Mouse (Mus musculus) layer of hippocampus, adult 18-20 months (tissue): ENCODE data around the gene Mbtps1. TPM values are rescaled to one million over a fixed set of nuclear protein-coding genes. Genes with fewer than 3 reads are reported as not detected.

ENCODE experiments used
- DNase-seq, 2 experiments: peaks; one replicate each; pipeline ENCODE4 v3.0.0; 2022; ENCODE audit warnings: low spot score in 2 of 2
- long read RNA-seq: library from polyadenylated mRNA; stranded (forward); transcript quantifications from one replicate; pipeline ENCODE4 v2.0.0, GENCODE M21; 2021
- total RNA-seq, 2 experiments: library from RNA; stranded (reverse); gene quantifications; 2 replicates each; pipeline ENCODE4 v1.2.3; 2021

The Mbtps1 gene
- total RNA-seq: 10 to 100 TPM; 68.3 to 74.0 TPM
- long read RNA-seq, full-length matches to known transcripts: 35 of 66 reads
- long read RNA-seq, partial matches to known transcripts: 17 of 66 reads
- long read RNA-seq, other reads (novel, unspliced or antisense): 14 of 66 reads

DNA sequence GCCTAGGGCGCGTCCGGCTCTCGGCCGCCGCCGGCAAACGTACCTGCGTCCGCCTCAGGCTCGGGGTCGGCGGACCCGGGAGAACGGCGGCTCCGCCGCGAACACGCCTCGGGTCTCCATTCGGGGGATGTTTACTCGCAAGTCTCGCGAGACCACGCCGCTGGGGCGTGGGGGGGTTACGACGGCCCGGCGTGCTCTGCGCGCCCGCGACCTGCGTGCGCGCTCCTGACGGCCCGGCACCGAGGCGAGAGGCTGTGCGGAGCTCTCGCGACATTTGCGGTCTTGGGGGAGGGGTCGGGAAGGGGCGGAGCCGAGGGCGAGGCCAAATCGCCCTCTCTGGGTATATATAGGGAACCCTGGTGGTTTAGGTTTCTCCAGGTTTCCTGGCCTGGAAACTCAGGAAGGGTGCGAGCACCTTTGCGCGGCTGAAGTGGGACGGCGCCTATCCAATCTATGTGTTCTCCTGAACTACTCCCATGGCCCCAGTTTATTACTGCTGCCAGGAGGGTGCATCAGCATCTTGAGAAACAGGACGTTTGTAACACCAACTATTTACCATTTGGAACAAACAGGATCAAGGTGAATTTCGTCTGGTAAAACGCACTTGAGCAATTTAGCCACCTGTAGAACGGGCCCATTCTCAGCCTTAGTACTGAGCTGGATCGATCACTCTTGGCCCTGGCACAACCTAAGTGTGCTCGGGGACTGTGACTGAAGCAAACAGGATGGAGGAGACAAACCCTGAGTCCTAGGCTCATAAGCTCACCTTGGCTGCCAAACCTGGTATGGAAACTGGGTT lies at the start of gene Mbtps1:
Mbtps1 (minus strand) TSS at position 133 of the 799 bp plus-strand sequence.
- DNase-seq: peak; percentile 98

DNA sequence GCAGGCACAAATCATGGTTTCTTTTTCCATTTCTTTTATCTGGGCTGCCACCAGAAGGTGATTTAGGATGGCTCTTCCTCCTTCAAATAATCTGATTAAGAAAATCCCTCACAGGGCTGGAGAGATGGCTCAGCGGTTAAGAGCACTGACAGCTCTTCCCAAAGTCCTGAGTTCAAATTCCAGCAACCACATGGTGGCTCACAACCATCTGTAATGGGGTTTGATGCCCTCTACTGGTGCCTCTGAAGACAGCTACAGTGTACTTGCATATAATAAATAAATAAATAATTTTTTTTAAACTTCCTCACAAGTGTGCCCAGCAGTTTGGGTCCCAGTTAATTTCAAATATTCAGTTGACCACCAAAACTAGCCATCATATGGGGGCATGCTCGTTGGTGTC lies 47.7 kb upstream of the Mbtps1 start:
- DNase-seq: no peak

DNA sequence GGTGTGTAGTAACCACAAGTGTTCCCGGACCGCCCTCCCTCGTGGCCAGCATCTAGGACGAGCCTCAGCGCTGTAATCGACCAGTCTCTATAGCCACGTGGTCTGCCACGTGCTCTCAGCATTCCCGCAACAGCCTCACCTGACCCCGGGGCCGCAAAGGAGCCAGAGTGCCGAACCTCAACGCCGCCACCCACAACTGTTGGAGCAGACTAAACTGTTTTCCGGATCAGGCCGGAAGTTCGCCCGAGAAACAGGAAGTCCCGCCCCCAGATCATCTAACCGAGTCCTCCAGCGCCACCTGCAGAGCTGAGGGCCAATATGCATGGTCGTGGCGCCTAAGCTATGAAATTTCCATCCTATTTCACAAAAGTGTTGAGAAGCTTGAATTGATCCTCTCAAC lies 46.5 kb upstream of the Mbtps1 start, which contains the start of gene Taf1c:
Taf1c (minus strand) TSS at position 227 of the 400 bp plus-strand sequence.
- DNase-seq: peak; percentile 85 to 96

DNA sequence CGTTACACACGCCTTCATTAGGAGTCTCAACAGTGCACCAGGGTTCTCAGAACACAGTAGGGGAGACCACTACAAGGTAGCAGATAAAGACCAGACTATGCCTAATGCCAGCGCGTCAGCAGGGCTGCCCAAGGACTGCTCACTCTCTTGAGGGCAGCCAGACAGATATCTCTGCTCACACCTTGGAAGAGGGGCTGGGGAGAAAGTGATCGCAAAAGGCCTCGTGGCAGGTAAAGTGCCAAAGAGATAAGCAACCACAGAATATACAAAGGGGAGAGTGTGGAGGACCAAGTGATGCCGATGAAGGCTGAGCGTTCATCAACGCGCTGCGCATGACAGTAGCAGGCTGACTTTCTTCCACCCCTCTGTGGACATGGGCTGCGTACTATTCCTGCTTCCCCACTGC lies 45.9 kb upstream of the Mbtps1 start:
- no peak for DNase-seq

DNA sequence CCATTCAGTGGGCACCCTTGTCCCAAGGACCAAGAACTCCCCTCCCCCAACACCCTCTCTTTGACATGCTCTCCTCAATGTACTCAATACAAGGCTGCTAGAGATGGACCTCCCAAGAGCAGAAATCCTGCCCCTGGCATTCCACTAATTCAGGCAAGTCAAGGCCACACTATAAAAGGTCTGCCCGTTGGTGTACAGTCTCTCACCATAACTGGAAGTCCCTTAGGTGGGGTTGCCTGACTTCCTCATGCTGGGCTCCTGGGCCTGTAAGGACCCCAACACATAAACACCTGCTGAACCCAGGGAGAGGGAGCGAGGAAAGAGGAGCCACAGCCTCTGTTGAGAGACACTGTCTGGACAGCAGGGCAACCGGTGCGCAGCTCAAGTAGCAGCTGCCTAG lies 45.2 kb upstream of the Mbtps1 start:
- DNase-seq: no peak

DNA sequence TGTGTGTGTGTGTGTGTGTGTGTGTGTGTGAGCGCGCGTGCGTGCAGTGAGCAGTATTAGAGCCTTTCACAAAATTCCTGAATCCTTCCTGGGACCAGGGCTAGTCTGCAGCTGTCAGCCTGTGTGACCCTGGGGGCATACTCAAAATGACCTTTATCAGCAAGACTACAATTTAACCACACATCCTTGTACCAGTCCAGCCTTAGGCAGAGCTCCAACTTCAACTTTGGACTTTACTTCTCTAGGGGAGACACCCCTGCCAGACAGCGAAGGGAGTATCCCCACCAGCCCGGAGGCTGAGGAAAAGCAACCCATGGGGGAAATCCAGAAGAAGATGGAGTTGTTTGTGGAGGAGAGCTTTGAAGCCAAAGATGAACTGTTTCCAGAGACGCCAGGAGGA lies 32.9 kb upstream of the Mbtps1 start:
- DNase-seq: no peak

DNA sequence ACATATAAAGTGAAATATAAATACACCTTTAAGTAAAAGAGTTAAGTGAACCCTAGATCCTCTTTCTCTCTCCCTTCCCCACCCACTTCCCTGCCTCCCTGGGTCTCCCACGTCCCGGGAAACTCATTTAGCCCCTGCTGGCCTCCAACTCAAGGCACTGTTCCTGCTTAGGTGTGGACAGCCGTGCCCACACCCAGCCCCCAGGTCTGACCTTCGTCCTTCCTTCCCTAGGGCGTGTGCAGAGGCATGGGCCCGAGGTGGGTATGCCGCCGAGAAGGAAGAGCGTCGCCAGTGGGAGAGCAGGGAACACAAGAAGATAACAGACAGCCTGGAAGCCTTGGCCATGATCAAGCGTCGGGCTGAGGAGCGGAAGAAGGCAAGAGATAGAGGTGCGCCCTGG lies 31.8 kb upstream of the Mbtps1 start:
- DNase-seq: no peak

DNA sequence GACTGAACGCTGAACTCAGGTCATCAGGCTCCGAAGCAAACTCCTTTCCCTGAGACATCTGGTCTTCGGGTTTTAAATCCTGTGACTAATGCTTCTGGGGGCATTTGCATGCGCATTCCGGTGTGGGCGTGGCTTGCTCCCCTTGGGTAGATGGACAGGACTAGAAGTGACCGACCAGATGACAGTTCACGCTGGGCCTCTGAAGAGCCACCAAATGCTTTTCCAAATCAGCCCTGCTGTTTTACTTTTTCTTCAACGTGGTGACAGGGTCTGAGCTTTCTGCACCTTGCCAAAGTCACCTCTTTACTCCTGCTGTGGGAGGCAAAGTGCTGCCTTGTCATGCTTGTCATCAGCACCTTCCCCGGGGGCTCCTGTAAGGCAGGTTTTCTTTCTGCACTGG lies 30.3 kb upstream of the Mbtps1 start:
- no peak for DNase-seq

DNA sequence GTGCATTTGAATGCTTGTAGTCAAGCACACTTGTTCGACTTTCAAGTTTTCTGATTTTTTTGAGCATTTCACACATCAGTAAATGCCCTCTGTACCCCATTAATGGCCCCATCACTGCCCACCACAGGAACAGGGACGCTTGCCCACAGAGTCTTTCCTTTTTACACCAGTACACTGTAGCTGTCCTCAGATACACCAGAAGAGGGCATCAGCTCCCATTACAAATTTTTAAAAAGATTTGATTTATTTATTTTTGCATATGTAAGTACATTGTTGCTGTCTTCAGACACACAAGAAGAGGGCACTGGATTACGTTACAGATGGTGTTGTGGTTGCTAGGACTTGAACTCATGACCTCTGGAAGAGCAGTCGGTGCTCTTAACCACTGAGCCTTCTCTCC lies 29.8 kb upstream of the Mbtps1 start:
- no peak for DNase-seq

DNA sequence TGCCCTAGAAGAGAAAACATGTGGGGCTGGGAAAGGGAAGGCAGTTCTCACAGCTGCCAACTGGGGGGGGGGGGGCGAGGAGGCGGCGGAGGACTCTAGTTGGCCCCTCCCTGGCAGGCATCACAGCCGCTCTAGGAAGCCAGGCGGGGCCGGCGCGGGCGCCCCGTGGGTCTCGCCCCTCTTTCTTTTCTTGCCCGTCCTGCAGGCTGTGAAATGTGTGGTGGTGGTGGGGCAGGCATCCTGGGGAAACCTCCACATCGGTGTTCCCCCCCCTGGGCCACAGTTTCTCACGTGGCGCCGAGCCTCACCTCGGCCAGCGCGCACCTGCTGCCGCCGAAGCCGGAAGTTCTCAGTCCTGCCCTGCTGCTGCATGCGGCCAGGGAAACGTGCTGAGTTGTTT lies 27.4 kb upstream of the Mbtps1 start:
- DNase-seq: no peak

DNA sequence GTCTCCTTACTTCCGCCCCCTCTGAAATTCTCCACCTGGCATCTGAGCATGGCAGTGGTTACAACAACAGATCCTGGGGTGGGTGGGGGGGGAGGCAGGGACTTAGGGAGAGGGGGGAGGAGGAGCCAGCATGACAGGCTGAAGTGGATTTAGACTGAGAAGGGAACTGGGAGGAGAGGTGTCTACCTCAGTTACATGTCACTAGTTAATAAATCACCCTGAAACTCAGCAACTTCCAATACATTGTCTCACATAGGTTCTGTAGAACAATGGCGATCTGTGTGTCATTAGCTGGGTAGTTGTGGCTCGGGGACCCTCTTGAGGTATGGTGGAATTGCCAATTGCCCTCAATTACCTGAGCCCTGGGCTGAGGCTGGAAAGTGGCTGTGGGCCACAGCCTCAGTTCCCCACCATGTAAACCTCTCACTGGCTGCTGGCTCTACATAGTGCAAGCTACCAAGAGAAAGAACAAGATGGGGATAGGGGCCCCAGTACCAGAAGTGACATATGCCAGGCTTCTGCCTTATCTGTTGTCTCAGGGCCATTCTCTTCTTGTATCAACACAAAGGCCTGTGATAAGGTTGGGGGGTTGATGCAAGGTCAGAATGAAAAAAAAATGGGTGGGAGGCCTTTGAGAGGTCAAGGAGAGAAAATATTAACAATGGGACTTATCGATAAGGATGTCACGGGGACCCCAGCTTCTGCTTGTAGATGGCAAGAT lies 22.1 kb upstream of the Mbtps1 start:
- no peak for DNase-seq

DNA sequence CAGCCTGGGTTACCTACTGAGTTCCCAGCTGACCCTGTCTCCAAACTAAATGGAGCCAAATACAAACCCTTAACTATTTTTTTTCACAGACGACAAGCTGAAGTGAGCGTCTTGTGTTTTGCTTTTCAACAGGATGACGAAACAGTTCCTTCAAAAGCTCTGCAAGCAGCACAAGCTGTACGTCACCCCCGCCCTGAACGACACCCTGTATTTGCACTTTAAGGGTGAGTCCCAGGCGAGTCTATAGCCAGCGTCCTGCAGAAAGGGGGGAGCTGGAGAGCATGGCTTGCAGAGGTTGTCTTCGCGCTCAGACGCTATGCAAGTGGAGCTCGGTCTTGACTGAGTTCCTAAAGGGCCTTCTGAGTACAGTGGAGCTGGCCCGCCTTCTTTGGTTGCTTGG lies 20.6 kb upstream of the Mbtps1 start:
- no peak for DNase-seq

DNA sequence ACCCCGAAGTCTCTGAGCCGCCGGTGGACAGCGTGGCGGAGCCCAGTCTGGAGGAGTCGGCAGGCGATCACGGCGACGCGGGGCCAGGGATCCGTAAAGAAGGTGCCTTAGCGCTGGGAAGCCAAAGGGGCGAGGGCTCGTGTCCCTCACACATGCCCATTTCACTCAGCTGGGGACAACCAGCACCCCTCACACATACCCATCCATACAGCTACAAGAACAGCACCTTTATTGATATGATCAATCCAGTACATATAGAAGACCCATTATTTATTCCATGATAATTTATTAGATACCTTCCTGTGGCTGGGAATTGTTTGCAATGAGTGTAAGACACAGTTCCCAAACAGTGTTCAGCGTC lies 16.8 kb upstream of the Mbtps1 start:
- DNase-seq: no peak

DNA sequence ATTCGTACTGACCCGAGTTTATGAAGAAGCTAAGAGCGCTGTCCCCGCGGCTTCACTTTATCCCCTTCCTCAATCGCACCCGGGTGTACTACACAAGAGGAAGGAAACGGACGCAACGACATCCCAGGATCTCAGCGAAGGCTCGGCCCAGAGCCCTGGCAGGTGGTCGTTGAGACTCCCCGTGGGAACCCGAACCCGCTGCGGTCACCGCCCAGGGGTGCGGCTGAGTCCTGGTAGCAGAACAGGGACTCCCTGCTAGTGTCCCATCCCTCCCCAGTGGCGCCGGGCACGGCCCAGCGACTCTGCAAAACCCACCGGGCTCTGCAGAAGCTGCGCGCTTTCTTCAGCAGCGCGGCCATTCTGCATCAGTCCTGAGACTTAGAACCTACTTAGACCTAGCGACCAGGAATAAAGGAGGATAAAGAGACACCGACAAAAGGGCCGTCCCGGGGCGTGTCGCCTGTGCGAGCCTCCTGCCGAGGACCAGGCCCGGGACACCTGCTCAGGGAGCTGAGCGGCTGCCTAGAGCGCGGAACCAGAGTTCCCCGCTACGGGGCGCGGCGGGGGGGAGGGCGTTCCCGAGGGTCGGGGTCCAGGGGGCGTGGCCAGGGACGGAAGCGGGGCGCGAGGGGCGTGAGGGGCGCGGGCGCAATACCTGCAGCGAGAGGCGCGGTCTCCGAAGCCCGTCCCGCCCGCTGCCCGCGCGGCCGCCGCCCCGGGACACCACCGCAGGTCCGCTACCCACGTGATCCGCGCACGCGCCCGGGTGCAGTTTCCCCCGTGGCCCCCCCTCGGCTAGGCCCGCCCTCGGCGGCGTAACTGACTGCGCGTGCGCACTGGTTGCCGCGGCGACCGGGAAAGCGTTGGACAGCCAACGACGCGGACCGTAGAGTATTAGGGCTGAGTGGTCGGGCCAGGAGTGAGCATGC lies 16.2 kb upstream of the Mbtps1 start, which contains the start of the genes Hsdl1 and Dnaaf1:
Hsdl1 (minus strand) TSS at position 747 of the 929 bp plus-strand sequence.
Dnaaf1 (plus strand) TSS at position 799 of the 929 bp plus-strand sequence.
- peak; percentile 92 to 96 for DNase-seq

DNA sequence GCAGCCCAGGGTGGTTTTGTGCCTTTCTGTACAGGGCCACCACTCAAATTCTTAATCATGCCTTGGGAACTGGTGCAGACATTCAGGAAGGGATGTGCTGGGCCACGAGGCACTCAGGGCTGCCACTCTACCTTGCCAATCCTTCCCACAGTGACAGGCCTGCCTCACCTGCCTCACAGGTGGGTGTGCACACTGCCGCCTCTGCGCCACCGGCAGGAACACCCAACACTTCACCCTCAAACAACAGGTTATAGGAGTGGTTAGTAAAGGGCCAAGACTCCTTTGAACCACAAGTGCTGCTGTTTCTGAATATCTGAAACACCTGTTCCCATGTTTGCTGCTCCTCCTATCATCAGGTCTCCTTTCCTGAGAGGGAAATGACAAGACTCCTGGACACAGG lies 13.9 kb upstream of the Mbtps1 start:
- DNase-seq: no peak

DNA sequence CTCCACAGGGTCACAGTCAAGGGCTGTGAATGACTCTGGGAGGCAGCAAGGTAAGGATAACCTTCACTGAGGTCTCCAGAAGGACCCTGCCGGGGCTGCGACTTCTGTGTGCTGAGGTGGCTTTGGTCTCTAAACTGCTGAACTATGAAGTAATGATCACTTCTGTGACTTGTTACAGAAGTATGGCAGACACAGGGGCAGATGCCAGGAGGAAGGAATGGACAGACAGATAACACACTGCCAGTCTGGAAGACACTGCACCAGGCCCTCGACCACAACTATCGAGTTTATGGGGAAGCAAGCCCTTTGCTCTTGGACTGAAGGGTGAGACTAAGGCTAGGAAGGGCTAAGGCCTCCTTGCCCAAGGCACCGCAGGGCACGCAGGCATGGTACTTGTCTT lies 12.6 kb upstream of the Mbtps1 start:
- DNase-seq: no peak

DNA sequence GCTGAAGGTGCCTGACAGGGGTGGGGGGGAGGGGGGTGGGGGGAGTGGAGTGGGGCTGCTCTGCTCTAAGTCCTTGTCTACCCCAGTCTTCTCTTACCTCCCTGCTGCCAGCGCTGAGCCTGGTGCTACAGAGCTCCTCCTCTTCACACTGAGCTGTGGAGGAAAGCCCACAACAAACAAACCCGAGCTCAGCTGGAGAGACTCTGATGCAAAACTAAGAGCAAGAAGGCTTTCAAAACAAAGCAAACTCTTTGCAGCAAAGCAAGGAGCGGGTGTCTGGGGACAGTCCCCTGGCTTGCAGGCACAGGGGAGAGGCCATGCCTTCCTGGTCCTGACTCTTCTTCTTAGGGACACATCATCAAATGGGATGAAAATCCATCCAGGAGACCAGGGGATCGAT lies 11.3 kb upstream of the Mbtps1 start:
- no peak for DNase-seq

DNA sequence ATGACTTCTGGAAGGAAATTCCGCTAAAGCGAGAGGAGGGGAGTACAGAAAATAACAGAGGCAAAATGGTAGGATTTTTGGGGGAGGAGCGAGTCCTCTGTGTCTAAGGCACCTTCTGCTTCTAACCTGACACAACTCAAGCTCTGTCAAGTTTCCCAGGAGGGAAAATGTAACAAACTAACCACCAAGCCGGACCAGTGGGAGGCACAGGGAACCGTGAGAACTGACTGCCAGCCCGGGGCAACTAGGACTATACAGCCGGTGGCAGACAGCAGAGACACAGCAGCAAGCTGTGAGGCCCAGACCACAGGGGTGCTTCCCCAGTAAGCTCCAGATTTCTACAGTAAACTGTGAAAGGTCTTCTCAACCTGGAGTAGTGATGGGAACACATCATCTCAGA lies 10.4 kb upstream of the Mbtps1 start:
- DNase-seq: no peak

DNA sequence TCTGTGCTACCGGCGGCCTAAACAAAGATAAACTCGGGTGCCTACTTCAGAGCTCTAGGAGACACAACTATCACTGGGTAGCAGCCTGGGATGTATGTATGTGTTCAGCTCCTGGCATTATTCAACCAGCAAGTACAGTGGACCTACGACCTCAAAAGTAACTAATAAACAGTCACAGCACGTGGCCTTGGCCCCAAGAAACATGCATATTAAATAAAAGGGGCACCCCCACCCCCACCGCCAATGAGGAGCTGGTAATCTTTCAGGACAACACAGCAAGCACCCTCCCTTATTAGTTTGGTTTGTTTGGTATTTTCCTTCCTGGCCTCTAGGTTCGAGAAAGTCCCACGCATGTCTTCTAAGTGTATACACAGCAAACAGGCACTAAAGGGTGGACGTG lies 9.7 kb upstream of the Mbtps1 start:
- DNase-seq: no peak

DNA sequence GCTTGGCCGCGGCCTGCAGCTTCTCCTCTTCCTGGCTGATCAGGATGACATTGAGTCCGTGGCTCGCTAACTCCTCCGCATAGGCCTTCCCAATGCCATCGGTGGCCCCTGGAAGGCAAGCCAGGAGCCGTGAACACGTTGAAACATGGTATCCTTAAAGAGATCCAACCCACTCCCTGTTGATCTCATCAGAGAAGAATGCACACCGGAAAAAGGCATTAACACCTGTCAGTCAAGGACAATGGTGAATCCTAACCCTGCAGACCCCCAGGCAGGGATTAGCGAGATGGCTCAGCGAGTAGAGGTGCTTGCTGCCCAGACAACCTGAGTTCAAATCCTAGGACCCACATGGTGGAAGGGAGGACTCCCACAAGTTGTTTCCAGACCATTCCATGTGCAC lies 7.8 kb upstream of the Mbtps1 start:
- DNase-seq: no peak

DNA sequence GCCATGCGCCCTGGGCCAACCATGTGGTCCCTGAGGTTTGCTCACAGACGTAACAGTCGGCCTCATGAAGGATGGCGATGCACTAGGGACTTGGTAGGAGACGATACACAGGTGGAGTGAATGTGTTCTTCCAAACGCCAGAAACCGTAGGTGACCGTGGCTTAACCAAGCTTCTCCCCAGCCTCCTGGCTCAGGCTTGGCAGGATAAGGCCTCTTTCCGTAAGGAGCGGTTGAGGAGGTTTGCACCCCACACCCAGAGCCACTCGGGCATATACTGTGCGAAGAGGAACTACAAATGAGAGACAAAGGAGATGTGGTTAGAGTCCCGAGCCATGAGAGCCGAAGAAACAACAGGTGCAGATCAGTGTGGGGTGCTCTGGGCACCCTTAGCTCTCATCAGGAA lies 5.3 kb upstream of the Mbtps1 start:
- DNase-seq: no peak
